Mouse (Mus musculus) ES-Bruce4 (cell line): ENCODE data around the gene Foxc2. TPM values are rescaled to one million over a fixed set of nuclear protein-coding genes. Genes with fewer than 3 reads are reported as not detected.
"Not testable (repeated sequence)": the region's sequence is repeated elsewhere in the genome, so short reads cannot be mapped to it uniquely, and the experiment has no call there.

Source experiments
- H3K27ac ChIP-seq: 2 replicates; pipeline ENCODE4 v1.5.1; 2012; ENCODE audit warnings: low read length, inconsistent platforms; ENCODE audit not compliant: insufficient read depth
- H3K27me3 ChIP-seq: 2 replicates; pipeline ENCODE4 v1.6.1; 2012; ENCODE audit warnings: mild to moderate bottlenecking, low read length, inconsistent platforms; ENCODE audit not compliant: control insufficient read depth, poor library complexity, insufficient read depth, severe bottlenecking
- H3K36me3 ChIP-seq: 2 replicates; pipeline ENCODE4 v1.6.1; 2012; ENCODE audit warnings: inconsistent platforms, mild to moderate bottlenecking, low read length, moderate library complexity; ENCODE audit not compliant: control insufficient read depth, poor library complexity, insufficient read depth, severe bottlenecking
- H3K4me1 ChIP-seq: one replicate; pipeline ENCODE4 v1.8.1; 2011; ENCODE audit warnings: low read length; ENCODE audit not compliant: control insufficient read depth, insufficient read depth
- H3K4me3 ChIP-seq: 2 replicates; pipeline ENCODE4 v1.5.1; 2011; ENCODE audit warnings: low read depth, mild to moderate bottlenecking, low read length
- H3K9ac ChIP-seq: 2 replicates; pipeline ENCODE4 v1.6.1; 2012; ENCODE audit warnings: low read depth, mild to moderate bottlenecking, inconsistent platforms; ENCODE audit not compliant: poor library complexity, severe bottlenecking
- H3K9me3 ChIP-seq: replicated peaks from 2 replicates; pipeline ENCODE4 v1.6.1; 2012; ENCODE audit warnings: mild to moderate bottlenecking, low read length, inconsistent platforms; ENCODE audit not compliant: control insufficient read depth, poor library complexity, insufficient read depth, severe bottlenecking
- CTCF ChIP-seq: IDR thresholded peaks from one replicate; pipeline ENCODE4 v1.8.1; 2011; ENCODE audit warnings: low read depth, low read length
- EP300 ChIP-seq: IDR thresholded peaks from 2 replicates; pipeline ENCODE4 v1.6.1; 2011; ENCODE audit warnings: low read depth, low read length; ENCODE audit not compliant: insufficient read depth
- POLR2A ChIP-seq: IDR thresholded peaks from one replicate; pipeline ENCODE4 v1.8.1; 2011; ENCODE audit warnings: low read length; ENCODE audit not compliant: insufficient read depth
- polyA plus RNA-seq: library from polyadenylated mRNA; stranded (reverse); fragments of >200 nt; gene quantifications from 2 replicates; pipeline ENCODE4 v1.2.4, GENCODE M21; 2011; ENCODE audit warnings: low read depth; ENCODE audit not compliant: missing spikeins, insufficient read depth, insufficient read length

Gene Foxc2
- polyA plus RNA-seq, 1 experiment, result not detected

DNA sequence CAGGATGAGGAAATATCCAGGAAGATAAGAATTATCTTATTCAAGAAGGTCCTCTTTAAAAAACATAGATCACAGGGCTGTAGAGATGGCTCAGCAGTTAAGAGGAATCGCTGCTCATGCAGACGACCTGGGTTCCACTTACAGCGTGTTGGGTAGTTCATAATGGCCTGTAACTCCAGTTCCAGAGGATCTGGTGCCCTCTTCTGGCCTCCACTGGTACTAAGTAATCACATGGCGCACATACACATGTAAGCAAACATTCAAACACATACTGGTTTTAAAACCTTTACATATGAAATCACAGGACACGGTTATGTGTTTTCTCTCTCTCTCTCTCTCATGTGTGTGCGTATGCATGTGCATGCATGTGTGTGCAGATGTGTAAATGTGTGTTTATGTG lies 20.9 kb downstream of the Foxc2 start:
- Histone ChIP-seq H3K27ac (no peak overlapping the region), H3K9ac (no peak overlapping the region), H3K4me3 (no peak overlapping the region), H3K27me3 (no peaks in the 10 kb centered on the region), H3K9me3 (peaks cover 15% of the 10 kb centered on the region), H3K36me3 (no peaks in the 10 kb centered on the region), H3K4me1 (no peaks in the 10 kb centered on the region)
- TF ChIP-seq POLR2A, result no peak
- no peak for TF ChIP-seq EP300
- TF ChIP-seq CTCF, result no peak

DNA sequence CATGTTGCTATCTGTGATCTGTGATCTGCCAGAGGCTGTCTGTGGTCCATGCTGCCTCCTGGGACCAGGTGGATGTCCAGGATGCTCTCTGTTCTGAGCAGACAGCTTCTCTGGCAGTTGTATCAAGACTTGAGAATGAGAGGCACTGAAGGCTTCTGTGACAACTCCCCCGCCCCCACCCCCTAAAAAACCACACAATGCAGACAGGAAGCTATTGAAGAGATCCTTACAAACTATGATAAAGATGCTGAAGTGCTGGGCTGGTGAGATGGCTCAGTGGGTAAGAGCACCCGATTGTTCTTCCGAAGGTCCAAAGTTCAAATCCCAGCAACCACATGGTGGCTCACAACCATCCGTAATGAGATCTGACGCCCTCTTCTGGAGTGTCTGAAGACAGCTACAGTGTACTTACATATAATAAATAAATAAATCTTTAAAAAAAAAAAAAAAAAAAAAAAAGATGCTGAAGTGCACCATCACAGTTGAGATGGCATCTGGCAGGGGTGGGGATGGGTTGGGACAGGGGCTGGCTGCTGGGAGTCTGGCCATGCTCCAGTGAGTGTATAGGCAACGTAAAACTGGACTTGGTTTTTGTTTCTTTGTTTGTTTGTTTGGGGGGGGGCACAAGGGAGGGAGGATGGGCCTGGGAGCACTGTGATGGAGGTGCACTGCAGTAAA lies 29.6 kb downstream of the Foxc2 start:
- not testable (repeated sequence) for H3K9ac ChIP-seq, H3K27ac ChIP-seq, H3K9me3 ChIP-seq, H3K4me3 ChIP-seq, H3K4me1 ChIP-seq, H3K27me3 ChIP-seq, H3K36me3 ChIP-seq

DNA sequence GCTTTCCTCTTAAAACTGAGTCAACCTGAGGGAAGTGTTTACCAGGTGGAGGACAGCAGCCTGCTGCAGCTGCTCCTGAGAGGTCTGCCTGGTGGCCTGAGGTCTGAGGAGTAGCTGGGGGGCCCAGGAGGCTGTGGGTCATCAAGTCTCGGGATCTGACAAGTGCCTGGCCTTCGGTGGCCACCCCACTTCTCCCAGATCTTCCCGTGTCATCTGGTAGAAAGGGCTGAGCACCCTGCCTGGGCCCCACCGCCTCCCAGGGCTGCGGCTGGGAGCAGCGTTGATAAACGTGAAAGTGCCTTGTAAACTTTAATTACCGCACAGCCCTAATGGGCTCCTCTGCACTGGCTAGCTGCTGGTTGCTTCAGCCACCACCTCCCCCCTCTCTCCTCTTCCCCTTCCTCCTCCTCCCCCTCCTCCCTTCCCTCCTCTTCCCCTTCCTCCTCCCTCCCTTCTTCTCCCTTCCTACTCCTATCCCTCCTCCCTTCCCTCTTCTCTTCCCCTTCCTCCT lies 32.7 kb downstream of the Foxc2 start:
- Histone ChIP-seq H3K36me3 (no peaks in the 10 kb centered on the region), H3K4me1 (no peaks in the 10 kb centered on the region), H3K27ac (no peak overlapping the region), H3K9ac (no peak overlapping the region), H3K27me3 (no peaks in the 10 kb centered on the region), H3K9me3 (no peaks in the 10 kb centered on the region), H3K4me3 (no peak overlapping the region)
- TF ChIP-seq CTCF (no peak), EP300 (no peak)

- Histone ChIP-seq H3K27ac (no peak overlapping the region), H3K36me3 (no peaks in the 10 kb centered on the region), H3K4me1 (no peaks in the 10 kb centered on the region), H3K9ac (no peak overlapping the region), H3K9me3 (no peaks in the 10 kb centered on the region), H3K27me3 (no peaks in the 10 kb centered on the region), H3K4me3 (no peak overlapping the region)
- TF ChIP-seq POLR2A, result no peak
- TF ChIP-seq CTCF, result no peak
- TF ChIP-seq EP300, result no peak
These were observed 36.4 kb downstream of the Foxc2 start for GRCm38 (mm10) chr8:121152394-121152793.

- Histone ChIP-seq H3K4me3 (no peak overlapping the region), H3K4me1 (no peaks in the 10 kb centered on the region), H3K9me3 (no peaks in the 10 kb centered on the region), H3K27me3 (no peaks in the 10 kb centered on the region), H3K9ac (no peak overlapping the region), H3K27ac (no peak overlapping the region), H3K36me3 (no peaks in the 10 kb centered on the region)
- no peak for TF ChIP-seq POLR2A
- no peak for TF ChIP-seq CTCF
- no peak for TF ChIP-seq EP300
These were observed 41.1 kb downstream of the Foxc2 start for GRCm38 (mm10) chr8:121156990-121157491.

DNA sequence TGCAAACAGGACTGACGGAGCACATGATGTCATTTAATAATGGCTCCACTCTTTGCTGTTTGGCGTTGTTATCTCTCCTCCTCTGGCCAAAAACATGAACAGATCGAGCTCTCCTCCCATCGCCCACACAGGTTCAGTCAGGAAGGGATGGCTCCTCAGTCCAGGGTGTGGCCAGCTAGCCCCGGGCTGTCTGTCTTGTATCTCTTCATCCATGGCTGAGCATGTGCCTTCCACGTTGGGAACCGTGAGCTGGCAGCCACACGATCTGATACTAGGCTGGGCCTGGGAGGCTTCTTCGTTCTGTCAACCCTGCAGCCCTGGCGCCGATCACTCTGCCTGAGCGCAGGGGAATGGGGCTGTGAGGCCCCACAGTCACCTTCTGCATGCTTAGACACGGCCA lies 42.8 kb downstream of the Foxc2 start:
- TF ChIP-seq EP300 (no peak), CTCF (no peak), POLR2A (no peak)
- no peaks in the 10 kb centered on the region for H3K27me3 ChIP-seq

More for the DNA sequence above, 42.8 kb downstream of the Foxc2 start:
- Histone ChIP-seq H3K9me3 (no peaks in the 10 kb centered on the region), H3K9ac (no peak overlapping the region), H3K27ac (no peak overlapping the region), H3K4me3 (no peak overlapping the region), H3K4me1 (no peaks in the 10 kb centered on the region), H3K36me3 (no peaks in the 10 kb centered on the region)
